Mouse (Mus musculus) layer of hippocampus, adult 18-20 months (tissue): Measurements from ENCODE around the gene Rprm. TPM values are rescaled to one million over a fixed set of nuclear protein-coding genes. Genes with fewer than 3 reads are reported as not detected.
A peak's percentile ranks its signal among the peaks of the same experiment; 100 is the strongest.

ENCODE experiments used
- DNase-seq, 2 experiments: peaks; one replicate each; pipeline ENCODE4 v3.0.0; 2022; ENCODE audit warnings: low spot score in 2 of 2
- long read RNA-seq: library from polyadenylated mRNA; stranded (forward); transcript quantifications from one replicate; pipeline ENCODE4 v2.0.0, GENCODE M21; 2021
- total RNA-seq, 2 experiments: library from RNA; stranded (reverse); gene quantifications; 2 replicates each; pipeline ENCODE4 v1.2.3; 2021

Rprm gene
- 10 to 100 TPM; 50.7 to 64.0 TPM for total RNA-seq
- long read RNA-seq, transcript Rprm-201 (1 exons, 1,460 nt), result major isoform, 21 of 21 reads
- long read RNA-seq, partial matches to known transcripts, result 0 of 21 reads
- long read RNA-seq, other reads (novel, unspliced or antisense), result 0 of 21 reads

DNA sequence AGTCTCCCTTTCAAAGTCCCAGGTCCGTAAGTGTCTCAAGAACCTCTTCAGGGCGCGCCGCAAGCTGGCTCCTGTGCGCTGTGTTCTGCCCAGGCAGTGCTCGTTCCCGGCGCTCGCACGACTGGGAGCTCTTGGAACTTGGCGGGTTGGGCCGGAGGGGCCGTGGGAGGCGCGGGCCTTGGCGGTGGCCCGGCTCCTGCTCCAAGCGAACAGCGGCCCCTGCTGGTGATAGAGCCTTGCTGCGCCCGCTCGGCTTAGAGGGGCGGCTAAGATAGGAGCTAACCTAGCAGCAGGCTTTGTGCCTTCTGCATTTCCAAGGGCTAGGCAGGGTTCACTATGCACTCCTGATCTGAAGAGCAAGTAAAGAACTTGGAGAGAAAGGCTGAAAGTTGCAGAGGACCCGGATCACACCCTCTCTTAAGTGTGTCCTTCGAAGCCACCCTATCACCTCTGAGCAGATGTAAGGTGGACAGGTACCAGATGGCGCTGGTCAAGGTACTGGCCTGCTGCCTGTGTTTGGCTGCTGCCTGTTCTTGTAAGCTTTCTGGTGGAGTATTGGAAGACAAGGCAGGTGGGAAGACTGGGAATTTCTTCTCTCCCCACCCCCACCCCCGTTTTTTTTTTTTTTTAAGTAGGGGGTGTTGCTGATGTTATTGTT lies at the start of gene Rprm:
Gene Rprm, minus strand, starts transcription at position 123 of the 658 bp plus-strand sequence.
- peak; percentile 90 to 95 for DNase-seq

DNA sequence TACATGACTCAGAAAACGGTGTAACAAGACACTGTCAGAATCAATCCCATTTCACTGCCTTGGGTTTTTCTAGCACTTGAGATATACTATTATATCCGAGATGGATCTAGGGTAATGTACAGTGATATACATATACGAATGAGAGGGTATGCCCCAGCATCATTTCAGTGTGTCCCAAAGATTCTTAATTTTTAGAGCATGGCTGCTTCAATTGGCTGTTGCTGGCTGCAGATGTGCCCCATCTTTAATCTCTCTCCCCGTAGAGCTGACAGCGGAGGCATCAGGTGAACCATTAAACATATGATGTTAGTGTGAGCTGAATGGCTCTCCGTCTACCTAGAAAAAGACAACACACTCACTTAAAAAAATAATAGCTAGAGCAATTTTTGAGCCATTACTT lies 34.0 kb upstream of the Rprm start:
- DNase-seq, result no peak

DNA sequence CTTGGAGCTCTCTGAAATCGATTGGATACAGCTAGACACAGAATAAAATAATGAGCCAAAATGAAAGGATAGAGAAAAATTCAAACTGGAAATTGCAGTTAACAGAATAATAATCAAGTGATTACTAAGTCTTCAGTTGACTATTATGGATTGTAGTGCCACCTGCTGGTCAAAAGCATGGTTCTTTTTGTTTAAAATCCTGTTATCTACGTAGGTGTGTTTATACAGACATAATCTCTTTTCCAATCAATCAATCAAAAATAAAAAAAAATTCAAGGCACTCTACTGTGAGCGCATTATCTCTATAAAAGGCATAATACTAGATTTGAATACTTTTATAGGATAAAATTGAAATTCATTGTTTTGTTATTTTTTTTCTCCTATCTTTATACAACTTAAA lies 33.5 kb upstream of the Rprm start:
- peak; percentile 9 to 75 for DNase-seq

DNA sequence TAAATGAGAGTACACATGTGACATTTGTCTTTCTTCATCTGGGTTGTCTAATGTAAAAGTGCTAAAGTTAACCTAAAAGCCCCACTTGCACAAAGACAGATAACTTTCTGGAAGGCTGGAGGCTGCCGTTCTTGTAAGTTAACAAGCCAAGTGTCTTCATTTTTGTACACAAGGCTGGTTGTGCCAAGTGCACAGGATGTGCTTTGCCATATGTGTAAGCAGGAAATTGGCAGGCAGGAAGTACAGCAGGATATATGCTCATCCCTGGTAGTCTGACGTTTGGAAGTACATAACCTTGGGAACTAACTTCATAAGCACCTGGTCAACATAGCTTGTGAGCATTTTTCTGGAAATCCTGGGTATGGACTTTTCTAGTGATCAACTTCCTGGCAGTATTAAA lies 25.9 kb upstream of the Rprm start:
- DNase-seq, result no peak

DNA sequence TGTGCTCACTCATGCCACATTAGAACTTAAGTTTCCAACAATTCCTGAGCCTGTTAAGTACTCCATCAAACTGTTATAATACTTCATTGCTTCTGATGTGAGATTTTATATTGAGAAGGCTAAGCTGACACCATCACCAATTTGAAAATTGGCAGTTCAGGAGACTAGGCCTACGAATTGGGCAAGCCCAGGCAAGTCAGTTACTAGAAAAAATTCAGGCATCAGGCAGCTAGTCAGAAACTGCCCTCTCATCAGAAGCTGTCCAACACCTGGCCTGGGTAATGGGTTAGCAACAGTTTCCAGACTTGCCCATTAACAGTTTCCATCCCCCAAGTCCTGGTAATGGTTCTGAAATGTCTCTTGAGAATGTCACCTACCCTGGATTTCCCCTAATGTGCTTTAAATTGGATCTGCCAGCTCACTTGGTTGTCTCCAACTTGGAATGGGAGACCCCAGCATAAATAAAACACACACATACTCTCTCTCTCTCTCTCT lies 20.9 kb upstream of the Rprm start:
- no peak for DNase-seq

DNA sequence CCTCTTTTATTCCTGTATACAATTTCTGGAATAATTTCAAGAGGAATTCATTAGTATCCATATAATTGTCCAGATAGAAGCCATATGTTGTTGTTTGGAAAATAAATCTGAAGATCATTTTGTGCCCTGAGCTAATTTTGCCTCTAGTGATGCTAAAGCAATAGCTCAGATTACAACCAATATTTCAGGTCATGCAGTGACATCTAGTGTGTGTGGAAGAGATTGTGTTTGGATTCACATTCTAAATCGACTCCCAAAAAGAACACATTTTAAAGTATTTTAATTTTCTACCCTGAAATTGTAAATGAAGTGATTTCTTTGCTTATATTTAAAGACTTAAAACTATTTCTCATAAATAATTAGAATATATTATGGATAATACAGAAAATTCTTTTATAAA lies 14.6 kb upstream of the Rprm start:
- DNase-seq, result no peak

DNA sequence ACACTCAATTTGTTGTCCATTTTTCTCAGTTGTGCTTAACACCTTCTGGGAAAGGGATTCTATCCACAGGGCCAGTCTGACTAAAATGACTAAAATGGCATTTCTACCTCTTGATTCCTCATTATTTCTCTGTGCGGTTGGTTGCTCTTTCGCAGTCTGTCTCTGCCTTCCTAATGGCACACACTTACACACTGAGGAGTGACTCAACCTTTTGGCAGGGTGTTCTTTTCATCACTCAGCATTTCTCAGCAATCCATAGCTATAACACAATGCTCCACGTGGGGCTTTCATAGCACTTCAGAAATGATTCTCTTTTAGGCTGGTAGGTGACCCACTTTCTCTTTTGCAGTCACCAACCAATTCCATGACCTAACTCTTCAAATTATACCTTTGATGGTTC lies 7.3 kb upstream of the Rprm start:
- DNase-seq, result no peak

DNA sequence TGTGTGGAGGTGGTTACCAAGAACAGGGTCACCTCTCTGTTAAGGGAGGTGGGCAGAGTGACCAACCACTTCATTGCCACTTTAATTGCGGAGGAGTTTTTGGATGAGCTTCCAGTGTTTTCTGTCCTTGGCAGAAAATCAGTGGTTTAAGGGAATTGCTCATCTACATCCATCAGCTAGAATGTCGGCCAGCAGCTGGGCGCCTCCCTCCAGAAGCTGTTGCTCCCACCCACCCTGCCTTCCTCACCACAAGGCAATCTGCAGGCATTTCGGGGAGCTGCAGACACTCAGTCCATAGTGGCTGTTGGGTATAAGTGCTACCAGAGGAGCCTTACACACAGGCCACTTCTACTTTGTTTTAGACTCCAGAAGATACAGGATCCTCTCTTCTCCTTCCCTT lies 902 bp upstream of the Rprm start:
- DNase-seq, result peak; percentile 48 to 60

DNA sequence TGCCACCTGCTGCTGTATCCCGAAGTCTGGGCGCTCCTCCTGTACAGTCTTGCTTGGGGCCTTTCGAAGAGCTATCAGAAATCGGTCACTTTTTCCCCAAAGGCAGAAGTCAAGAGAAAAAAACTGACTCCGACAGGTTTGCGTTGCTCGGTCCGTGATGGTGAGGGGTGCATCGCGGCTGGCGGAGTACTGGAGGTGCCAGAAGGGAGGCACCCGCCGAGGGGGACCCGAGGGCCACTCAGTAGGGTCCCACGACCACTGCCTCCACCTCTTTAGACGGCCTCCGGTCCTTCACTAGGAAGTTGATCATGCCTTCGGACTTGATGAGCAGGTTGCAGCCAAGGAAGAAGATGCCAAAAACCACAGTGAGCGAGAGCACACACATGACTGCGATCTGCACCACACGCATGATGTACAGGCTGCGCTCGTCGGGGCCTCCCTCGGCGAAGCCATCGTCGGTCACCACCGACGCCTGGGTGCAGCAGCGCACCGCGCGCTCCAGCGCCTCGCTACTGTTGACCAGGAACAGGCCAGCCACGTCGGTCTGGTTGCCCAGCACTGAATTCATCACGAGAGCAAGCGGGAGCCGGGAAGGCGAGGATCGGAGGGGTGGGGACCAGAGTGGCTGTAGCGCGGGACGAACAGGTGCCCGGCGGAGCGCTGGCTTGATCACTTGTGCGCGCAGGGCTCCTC lies 469 bp downstream of the Rprm start:
- DNase-seq, result peak in 1 of 2 experiments; percentile 37

DNA sequence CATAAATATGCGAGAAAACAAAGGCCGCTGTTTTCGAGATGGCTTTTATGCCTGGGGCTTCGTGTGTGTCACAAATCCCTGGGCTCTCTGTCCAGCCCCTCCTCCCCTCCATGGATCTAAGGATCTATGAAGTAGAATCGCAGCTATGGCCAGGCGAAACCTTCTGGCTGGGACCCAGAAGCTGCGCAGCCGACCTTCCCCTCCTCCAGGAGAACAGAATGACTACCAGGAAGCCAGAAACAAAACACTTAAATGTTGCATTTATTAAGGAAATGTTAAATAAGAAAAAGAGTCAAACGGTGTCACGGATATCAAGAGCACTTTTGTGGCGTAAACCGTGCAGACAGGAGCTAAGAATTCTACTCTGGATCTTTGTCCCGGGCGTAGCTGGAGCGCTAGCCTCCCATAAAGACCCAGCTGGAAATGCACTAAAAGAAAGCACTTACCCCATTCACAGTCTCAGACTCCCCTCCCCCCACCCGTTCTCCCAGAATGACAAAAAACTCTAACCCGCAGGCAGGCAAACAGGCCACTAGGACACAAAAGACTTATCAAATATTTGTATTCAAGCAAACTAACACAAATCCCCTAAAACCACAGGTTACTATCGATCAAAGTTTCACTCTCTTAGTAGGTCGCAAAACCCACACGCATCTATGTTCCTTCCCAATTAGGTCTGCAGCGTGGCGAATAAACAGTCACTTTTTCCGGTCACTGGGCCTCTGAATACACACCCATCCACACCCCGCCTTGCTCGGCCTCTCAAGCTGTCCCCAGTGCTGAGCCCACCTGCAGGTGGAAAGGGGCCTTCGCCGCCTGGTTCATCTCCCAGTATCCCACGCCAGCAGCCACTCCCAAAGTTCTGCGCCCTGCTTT lies 1.3 kb downstream of the Rprm start:
- peak in 1 of 2 experiments; percentile 12 for DNase-seq

DNA sequence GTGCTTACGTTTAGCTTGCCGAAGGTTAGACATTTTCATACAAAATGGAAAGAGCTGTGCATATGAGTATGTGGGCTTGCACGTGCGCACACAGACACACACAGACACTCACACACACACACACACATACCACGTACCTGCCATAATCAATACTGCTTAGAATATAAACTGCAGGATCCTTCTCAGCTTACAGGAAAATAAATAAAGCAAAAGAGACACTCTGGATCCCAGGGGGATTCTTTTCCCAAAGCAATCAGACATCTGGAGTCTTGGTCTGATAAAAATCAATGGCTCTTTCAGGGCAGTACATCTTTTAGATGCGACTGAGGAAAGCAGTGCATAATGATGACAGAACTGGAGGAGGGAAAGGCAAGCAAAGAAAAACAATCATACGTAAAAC lies 6.4 kb downstream of the Rprm start:
- no peak for DNase-seq

DNA sequence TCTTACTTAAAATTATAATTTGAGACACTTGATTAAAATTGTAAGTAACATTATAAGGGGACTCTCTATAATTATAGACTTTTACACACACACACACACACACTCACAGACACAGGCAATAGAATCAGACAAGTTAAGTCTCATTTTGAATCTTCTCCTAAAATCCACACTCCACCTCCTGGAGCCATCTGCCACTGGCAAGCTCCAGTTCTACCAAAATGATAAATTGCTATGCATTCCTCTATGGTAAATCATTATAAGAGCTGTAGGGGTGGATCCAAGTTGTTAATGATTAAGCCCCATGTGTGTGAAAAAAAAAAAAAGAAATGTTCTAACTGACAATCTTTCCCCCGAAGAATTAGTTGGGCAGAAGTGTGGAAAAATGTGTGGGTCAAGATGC lies 13.8 kb downstream of the Rprm start:
- no peak for DNase-seq

DNA sequence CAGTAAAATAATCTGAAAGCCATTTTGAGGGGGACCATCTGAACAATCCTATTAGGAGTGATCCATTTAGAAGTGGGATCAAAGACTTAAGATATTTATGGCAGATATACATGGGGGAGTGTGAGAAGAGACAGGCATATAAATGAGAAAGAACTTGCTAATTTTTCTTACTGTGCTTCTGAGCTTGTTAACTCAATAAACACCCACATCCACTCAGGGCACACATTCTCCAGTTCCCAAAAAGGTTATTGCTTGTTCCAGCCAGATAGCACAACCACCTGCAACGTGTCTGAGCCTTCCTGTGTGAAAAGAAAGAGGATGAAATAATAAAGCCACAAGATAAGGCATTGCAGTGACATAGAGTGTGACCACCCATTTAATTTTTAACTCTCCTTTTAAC lies 22.9 kb downstream of the Rprm start:
- no peak for DNase-seq

DNA sequence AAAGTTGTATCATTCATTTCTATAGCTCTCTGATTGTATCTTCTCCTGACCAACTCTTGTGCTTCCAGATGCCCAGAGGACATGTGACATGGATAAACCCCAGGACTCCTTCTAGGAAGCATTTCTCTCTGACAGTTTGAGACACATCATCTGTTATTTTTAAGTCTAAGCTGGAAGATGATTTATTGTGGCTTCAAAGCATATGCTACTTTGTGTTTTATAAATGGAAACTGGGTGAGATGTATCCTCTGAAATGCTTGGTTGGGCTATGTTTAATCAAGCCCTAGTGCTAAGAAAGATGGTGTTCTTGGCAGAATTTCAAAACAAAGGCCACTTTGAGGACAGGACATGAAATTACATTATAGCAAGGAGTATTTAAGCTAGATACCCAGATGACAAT lies 24.3 kb downstream of the Rprm start:
- DNase-seq, result no peak
